Mouse (Mus musculus) urinary bladder, postnatal 25 days (tissue): ENCODE data around the gene Dcaf17.

Experiments
- DNase-seq: peaks from one replicate; pipeline ENCODE4 v3.0.0; 2022; ENCODE audit warnings: low spot score

The Dcaf17 gene

DNA sequence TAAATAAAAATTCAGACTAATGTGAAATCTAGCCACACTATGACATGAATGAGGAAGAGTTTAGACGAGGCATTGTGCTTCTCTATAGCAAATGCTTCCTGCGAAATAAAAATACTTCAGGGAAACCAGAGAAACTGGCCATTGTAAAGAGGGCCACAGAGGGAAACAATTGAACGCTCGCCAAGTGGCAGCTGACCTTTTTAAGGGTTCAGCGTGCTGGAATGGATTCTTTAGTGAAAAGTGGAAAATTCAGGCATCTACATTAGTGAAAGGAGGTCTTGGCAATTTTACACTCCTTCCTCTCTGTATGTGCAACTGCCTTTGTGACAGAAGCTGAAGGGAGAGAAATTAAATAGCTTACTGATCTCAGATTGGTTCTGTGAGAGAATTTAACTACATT is 66.3 kb downstream of the Dcaf17 start:
- DNase-seq = no peak

DNA sequence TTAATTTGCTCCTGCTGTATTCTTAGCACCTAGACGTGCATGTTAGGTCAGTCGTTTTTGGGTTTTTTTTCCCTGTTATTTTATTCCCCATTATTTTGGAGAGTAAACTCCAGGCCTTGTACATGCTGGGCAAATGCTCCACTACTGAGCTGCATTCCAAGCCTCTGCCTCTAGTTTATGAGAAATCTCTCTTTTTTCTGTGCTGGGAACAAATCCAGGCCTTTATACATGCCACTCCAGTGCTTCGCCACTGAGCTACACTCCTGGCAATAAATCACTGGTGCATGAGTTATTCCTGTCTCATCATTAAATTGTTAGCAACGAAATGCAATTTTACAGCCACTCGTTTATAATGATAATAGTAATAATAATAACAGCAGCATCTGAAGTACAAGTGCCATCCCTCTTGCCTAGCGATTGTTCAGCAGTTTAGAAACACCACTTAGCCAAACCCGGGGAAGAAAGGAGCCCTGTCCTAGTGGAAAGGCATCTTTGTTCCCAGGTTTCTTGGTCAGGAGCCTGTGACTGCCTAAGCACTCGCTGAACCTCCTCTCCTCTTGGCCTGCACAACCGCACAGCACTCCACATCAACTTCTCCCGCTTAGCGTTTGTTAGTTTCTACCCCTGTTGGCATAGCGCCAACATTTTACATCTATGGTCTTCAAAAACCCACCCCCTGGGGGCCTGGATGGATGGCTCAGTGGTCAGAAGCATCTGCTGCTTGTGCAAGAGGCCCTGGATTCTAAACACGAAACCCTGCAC is 67.3 kb downstream of the Dcaf17 start:
- DNase-seq = no peak

DNA sequence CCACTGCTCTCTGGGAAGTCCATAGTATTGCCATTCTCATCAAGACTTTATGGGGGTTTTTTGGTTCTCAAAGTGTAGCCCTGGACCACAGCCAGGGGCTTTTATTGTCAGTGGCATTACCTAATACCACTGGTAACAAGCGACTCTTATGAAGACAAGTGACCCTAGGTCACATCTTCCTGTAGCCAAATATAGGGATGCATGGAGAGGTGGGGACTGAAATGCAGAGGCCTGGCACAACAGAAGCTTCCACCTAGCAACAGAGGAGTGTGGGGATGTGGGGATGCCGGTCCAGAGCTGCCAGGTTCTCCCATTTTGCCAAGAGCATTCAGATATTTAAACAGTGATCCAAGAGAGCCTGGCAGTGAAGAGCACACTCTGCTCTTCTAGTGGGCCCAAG is 68.5 kb downstream of the Dcaf17 start:
- no peak for DNase-seq

DNA sequence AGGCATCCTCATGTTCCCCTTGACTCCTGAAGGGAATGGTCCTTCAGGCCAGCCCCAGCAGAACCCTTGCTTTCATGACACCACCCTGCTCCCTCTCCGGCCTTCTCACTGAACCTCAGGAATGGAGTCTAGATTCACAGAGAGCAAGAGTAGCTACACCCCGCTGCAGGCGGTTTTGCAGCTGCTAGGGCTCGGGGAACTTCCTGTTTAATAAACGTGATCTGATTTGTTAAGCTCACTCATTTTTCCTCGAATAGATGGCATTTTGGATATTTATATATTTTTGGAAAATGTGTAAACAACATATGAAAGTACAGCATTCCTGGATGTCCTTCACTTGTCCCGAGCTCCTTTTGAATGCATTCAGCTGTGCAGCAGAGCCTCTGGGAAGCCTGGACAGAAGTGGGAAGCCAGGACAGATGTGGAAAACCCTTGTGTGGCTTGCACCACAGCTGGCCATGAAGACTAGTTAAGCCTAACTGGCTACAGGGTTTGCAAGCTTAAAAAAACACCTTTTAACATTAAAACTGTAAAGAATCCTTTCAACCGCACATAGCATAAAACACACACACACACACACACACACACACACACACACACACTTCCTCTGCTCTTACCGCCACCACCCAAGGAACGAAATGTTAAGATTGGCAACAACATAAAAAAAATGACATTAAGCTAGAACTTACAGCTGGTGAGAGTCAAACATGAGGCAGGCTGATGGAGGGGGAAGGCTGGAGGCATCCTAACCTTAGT is 72.8 kb downstream of the Dcaf17 start:
- DNase-seq = no peak

DNA sequence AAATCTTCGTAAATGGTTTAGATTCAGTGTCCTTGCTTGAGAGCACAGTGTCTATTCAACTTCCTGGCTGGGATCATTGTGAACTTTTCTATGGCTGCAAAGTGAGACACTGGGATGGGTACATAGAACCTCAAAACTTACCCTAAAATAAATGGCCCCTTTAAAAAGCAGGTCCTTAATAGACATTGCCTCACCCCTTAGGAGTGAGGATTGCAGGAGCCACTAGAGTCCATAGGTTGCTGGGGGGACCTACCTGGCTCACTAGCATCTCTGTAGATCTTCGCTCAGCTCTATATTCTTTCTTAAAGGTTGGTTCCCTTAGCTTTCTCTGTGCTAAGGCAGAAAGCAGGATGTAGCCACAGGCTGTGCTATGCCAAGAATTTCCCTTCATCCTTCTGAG is 75.2 kb downstream of the Dcaf17 start:
- no peak for DNase-seq

DNA sequence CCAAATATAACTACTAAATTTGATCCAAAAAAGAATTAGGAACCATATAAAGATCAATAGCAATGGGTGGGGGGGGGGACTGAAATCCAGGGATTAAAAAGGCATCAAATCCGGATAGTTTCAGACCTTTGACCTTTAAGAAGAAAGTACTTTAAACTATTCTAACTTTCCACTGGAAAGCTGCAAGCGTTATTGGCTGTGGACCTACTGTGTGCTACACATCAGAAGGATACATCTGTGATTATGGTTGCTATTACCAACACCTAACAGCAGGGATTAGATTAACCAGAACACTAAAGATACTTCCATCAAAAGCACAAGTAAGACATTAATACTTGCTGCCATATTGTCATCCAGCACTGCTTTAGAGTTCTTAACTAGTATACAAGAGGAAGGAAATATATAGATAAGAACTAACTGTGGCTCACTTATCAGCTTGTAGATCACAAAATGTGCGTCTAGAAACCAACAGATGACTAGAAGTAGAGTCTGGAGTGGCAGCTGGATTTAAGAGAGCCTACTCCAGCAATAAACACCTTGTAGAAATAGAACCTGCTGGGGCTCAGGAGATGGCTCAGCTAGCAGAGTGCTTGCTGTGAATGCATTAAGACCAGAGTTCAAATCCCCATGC is 76.9 kb downstream of the Dcaf17 start:
- no peak for DNase-seq

DNA sequence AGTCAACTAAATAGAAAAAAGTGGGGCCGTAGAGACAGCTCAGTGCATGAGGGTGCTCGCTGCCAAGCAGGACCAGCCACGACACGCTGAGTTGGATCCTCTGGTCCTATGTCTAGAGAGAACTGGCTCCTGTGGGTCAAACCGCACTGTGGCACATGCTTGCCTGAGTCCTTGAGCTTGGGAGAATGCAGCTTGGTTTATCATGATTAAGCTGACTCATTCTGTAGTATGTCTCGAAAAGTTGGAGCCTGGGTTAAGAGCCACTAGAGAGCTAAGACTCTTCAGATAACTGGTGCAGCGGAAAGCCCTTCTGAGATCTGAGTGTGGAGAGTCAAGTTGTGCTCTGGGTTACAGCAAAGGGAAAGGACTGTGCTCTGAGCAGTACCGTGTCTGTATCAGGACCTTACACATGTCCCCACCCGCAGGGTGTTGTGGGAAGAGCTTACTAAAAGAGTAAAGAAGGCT is 78.9 kb downstream of the Dcaf17 start:
- DNase-seq = no peak

DNA sequence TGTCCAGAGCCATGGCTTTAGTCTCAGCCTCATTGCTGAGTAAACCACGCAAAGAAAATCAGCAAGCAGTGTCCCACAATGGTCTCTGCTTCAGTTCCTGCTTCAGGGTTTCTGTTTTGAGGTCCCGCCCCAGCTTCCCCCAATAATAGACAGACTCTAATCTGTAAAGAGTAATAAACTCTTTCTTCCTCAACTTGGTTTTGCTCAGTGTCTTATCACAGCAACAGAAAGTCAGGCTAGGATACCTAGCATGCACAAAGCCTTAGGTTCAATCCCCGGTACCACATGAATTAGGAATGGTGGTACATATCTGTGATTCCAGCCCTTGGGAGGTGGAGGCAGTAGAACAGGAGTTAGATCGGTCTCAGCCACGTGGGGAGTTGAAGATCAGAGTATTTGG is 79.7 kb downstream of the Dcaf17 start:
- no peak for DNase-seq

DNA sequence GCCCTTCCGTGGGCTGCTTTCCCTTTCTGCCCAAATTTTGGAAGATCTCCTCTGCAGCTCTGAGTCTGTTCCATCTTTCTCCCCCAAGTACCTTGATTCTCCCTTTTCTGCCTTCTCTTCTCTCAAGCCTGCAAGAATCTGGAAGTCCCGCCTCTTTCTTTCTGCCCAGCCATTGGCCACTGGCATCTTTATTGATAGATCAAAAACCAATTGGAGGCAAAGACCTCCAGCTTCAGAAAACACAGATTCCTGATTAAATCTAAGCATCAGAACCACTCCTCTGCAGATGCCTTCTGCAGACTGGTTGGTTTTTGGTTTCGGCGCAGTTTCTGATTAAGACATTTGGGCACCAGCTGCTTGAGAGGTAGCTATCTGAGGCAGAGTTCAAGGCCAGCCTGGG is 85.5 kb downstream of the Dcaf17 start:
- no peak for DNase-seq

DNA sequence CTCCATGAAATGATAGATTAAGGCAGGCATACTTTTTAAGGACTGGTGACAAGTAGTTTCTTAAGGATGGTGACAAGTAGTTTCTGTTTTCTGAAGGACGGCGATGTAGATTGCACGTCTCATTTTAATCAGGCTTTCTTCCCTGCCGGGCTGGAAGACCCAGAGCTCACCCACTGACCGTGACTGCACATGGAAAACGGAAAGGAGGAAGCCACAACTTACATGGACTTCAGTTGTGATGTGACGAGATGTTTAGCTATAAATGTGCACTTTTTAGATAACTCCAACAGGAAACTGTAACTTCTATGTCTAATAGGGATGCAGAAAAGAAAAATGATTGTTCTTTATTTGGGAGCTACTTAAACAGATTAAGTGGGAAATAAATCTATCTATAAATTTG is 87.3 kb downstream of the Dcaf17 start:
- DNase-seq = no peak

DNA sequence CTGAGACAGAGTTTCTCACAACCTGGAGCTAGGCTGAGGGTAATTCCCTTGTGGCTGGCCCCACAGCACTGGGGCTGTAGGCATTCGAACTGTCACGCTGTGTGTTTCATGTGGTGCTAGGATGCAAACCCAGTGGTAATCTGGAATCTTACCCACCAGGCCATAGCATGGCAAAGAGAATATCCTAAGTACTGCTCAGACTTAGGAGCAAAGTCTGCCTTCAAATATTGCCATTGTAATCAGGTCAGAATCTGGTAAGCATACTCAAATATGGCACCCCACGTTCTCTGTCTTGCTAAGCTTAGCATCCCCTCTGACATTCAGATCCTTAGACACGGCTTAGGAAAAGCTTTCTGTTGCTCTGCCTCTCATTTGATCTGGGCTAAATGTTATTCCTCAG is 90.7 kb downstream of the Dcaf17 start:
- DNase-seq = no peak

DNA sequence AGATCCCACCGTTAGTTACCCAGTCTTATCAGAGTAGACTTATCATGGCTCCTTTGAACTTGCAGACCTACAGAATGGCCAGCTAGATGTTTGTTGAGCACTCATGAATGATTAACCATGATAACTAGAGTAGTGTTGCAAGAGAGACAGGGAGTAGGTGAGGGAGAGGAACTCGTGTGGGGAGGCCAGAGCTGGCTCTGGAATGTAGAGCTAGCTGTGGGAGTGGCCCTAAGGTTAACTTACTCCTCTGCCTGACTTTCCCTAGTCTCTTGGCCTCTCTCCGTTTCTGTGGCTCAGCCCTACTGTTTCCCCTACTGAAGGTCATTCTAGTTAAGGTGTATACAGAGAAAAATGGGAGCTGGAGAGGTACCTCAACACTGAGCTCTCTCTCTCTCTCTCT is 91.1 kb downstream of the Dcaf17 start:
- no peak for DNase-seq

DNA sequence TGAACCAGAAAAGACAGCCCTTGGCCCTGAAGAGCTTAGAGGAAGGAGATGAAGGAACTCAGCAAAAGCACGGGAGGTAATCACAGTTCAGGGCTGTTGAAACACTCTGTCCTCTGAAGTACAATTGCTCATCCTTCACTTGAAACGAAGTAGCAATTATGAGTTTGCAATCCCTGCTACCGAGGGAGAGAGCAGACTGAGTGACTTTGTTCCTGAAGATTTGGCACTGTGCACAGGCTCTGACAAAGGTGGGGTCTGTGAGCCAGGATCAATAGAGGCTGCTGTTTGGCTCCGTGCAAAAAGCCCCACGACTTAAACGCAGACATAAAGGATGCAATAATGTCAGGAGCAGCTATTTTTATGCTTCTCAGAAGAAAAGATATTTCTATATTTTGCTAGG is 92.7 kb downstream of the Dcaf17 start:
- DNase-seq = no peak
